Mouse (Mus musculus) layer of hippocampus, postnatal 36 days (tissue): ENCODE results near the gene Gm14403. TPM values are rescaled to one million over a fixed set of nuclear protein-coding genes. Genes with fewer than 3 reads are reported as not detected.
"Not testable (repeated sequence)": the region's sequence is repeated elsewhere in the genome, so short reads cannot be mapped to it uniquely, and the experiment has no call there.

Experiments
- DNase-seq, 2 experiments: peaks; one replicate each; pipeline ENCODE4 v3.0.0; 2022
- total RNA-seq, 2 experiments: library from RNA; stranded (reverse); gene quantifications; 2 replicates each; pipeline ENCODE4 v1.2.3; 2021

Gm14403 gene
- total RNA-seq = 10 to 100 TPM; 44.6 to 47.0 TPM

GRCm38 (mm10) chr2:177498067-177498466 is at the start of gene Gm14403:
Gene Gm14403, plus strand, starts transcription at chr2:177498215.
- DNase-seq = not testable (repeated sequence)

- DNase-seq = peak; percentile 18 to 36
Observed at GRCm38 (mm10) chr2:177464676-177465075, 33.3 kb upstream of the Gm14403 start, which contains the start of gene Zfp970. Gene Zfp970, plus strand, starts transcription at chr2:177464733.

- DNase-seq = not testable (repeated sequence)
Observed at GRCm38 (mm10) chr2:177468222-177468621, 29.8 kb upstream of the Gm14403 start.

GRCm38 (mm10) chr2:177472261-177472660 is 25.8 kb upstream of the Gm14403 start:
- DNase-seq = not testable (repeated sequence)

- DNase-seq = not testable (repeated sequence)
Observed at GRCm38 (mm10) chr2:177481971-177482370, 16.0 kb upstream of the Gm14403 start.

GRCm38 (mm10) chr2:177483238-177483948 is 14.6 kb upstream of the Gm14403 start:
- not testable (repeated sequence) for DNase-seq

- not testable (repeated sequence) for DNase-seq
Observed at GRCm38 (mm10) chr2:177499182-177499581, 1.2 kb downstream of the Gm14403 start.

GRCm38 (mm10) chr2:177505211-177505719 is 7.2 kb downstream of the Gm14403 start:
- not testable (repeated sequence) for DNase-seq

GRCm38 (mm10) chr2:177511381-177511780 is 13.4 kb downstream of the Gm14403 start:
- not testable (repeated sequence) for DNase-seq

- DNase-seq = not testable (repeated sequence)
Observed at GRCm38 (mm10) chr2:177511972-177512371, 14.0 kb downstream of the Gm14403 start.

- not testable (repeated sequence) for DNase-seq
Observed at GRCm38 (mm10) chr2:177513991-177514479, 16.0 kb downstream of the Gm14403 start.

- DNase-seq = not testable (repeated sequence)
Observed at GRCm38 (mm10) chr2:177517746-177518145, 19.7 kb downstream of the Gm14403 start.

- DNase-seq = not testable (repeated sequence)
Observed at GRCm38 (mm10) chr2:177518354-177518753, 20.3 kb downstream of the Gm14403 start.

GRCm38 (mm10) chr2:177518960-177519359 is 20.9 kb downstream of the Gm14403 start:
- DNase-seq = not testable (repeated sequence)

- DNase-seq = no peak
Observed at GRCm38 (mm10) chr2:177520035-177520434, 22.0 kb downstream of the Gm14403 start.

- DNase-seq = no peak
Observed at GRCm38 (mm10) chr2:177523061-177523460, 25.0 kb downstream of the Gm14403 start.

- not testable (repeated sequence) for DNase-seq
Observed at GRCm38 (mm10) chr2:177523674-177524073, 25.7 kb downstream of the Gm14403 start.

GRCm38 (mm10) chr2:177524171-177524570 is 26.2 kb downstream of the Gm14403 start:
- not testable (repeated sequence) for DNase-seq

GRCm38 (mm10) chr2:177535876-177536275 is 37.9 kb downstream of the Gm14403 start:
- DNase-seq = no peak

GRCm38 (mm10) chr2:177537141-177537540 is 39.1 kb downstream of the Gm14403 start:
- DNase-seq = not testable (repeated sequence)

- DNase-seq = not testable (repeated sequence)
Observed at GRCm38 (mm10) chr2:177537717-177538116, 39.7 kb downstream of the Gm14403 start.

- DNase-seq = not testable (repeated sequence)
Observed at GRCm38 (mm10) chr2:177555261-177555660, 57.2 kb downstream of the Gm14403 start.
